Mouse (Mus musculus) brain, embryonic 14.5 days (tissue): ENCODE data around the gene Klf2.

ENCODE experiments used
- CTCF ChIP-seq: fragments of 200-500 bp; IDR thresholded peaks from 2 replicates; pipeline ENCODE4 v1.5.1; 2012; ENCODE audit warnings: inconsistent platforms, mild to moderate bottlenecking, moderate library complexity, borderline replicate concordance; ENCODE audit not compliant: insufficient read depth, insufficient read length; ENCODE audit errors: extremely low read depth
- POLR2A ChIP-seq: fragments of 200-500 bp; IDR thresholded peaks from 2 replicates; pipeline ENCODE4 v1.6.1; 2012; ENCODE audit warnings: mild to moderate bottlenecking, inconsistent platforms, borderline replicate concordance; ENCODE audit not compliant: poor library complexity, insufficient read depth, insufficient read length, severe bottlenecking; ENCODE audit errors: extremely low read depth

- no peak for TF ChIP-seq CTCF
- TF ChIP-seq POLR2A = no peak
Measured at GRCm38 (mm10) chr8:72271691-72272090, 47.1 kb upstream of the Klf2 start.
